Mouse (Mus musculus) c-Kit-positive CD71-positive TER-119-positive erythroid progenitor cells, embryonic 14.5 days (primary cell): ENCODE measurements around the gene Sdk2.

Experiments
- DNase-seq: peaks from one replicate; pipeline ENCODE4 v3.0.0-alpha.2; 2013; ENCODE audit warnings: low spot score

Sdk2 gene

GRCm38 (mm10) chr11:113990065-113990464 is 76.8 kb downstream of the Sdk2 start:
- no peak for DNase-seq

- no peak for DNase-seq
Observed at GRCm38 (mm10) chr11:113985826-113986416, 80.9 kb downstream of the Sdk2 start.

- DNase-seq, result no peak
Observed at GRCm38 (mm10) chr11:113981732-113982503, 84.9 kb downstream of the Sdk2 start.

GRCm38 (mm10) chr11:113981088-113981487 is 85.8 kb downstream of the Sdk2 start:
- no peak for DNase-seq

DNA sequence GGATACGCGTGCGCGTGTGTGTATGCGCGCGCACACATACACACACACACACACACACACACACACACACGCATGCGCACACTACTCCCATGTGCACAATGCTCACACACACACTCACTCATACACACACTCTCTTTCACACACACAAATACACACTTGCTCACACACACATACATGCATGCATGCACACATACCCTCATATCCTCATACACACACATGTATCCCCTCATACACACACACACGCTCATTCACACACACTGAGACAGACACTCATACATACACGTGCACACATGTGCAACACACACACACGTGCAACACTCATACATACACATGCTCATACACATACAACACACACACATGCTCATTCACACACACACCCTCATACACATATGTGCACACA is 88.5 kb downstream of the Sdk2 start:
- DNase-seq, result no peak

DNA sequence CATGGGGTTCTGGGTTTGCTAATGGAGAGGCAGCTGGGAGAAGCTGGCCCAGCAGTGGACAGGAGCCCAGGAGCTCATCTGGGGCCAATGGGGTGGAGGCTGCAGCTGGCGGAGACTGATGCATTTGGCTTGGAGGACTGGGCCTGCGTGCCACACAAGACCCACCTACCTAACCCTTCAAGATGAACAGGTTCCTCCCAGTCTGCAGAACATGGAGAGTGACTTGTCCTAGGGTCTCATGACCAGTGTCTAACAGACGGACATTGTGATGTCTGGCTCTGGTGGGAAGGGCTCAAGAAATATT is 91.2 kb downstream of the Sdk2 start:
- DNase-seq, result no peak

DNA sequence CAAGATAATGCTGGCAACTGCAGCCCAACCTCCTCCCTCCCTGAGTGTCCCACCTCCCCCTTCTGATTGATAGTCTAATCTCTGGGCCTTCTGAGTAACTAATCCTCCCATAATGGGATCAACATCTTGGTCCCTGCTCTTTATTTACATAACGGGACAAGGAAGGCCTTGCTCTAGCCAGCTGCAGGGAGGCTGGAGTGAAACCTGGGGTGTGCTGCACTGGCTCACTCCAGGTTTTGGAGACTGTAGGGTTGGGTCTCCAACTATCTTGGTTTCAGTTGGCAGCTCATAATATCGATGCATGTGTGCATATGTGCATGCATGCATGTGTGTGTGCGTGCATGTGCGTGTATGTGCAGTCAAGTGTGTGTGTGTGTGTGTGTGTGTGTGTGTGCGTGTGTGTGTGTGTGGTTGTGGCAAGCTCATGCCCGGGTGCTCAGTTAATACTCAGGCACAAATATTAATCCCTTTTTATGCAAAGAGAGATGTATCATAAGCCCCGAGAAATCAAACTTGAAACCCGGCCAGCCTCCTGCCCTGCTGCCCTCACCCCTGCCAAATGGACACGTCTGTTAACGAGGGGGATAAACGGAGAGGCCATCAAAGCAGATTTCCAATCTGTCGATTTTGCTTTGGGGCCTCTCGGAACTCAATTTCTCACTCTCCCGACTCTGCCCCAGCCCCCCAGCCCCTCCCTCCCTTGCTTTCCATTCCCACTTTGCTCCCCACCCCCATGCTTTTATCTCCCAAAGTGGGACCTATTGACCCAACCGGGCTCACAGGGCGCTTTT is 91.8 kb downstream of the Sdk2 start:
- no peak for DNase-seq

- DNase-seq, result no peak
Observed at GRCm38 (mm10) chr11:113972517-113972872, 94.4 kb downstream of the Sdk2 start.

GRCm38 (mm10) chr11:113971609-113972516 is 95.0 kb downstream of the Sdk2 start:
- no peak for DNase-seq

DNA sequence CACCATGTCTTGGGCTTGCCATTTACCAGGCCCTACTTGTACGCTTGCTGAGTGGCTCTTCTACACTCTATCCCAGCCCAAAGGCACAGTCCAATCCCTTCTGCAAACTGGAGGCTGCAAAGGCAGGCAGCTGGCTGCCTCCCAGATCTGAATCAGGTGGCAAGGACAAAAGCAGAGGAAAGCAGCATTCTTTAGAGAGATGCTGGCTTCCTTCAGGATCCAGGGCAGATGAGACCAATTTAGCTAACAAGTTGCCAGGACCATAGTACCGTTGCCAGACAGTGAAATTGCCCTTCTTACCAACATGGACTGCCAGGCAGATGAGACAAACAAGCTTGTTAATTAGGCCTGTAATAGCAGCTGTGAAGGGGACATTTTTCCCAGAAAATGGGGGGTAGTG is 96.8 kb downstream of the Sdk2 start:
- no peak for DNase-seq

- DNase-seq, result no peak
Observed at GRCm38 (mm10) chr11:113965214-113965613, 101.6 kb downstream of the Sdk2 start.

DNA sequence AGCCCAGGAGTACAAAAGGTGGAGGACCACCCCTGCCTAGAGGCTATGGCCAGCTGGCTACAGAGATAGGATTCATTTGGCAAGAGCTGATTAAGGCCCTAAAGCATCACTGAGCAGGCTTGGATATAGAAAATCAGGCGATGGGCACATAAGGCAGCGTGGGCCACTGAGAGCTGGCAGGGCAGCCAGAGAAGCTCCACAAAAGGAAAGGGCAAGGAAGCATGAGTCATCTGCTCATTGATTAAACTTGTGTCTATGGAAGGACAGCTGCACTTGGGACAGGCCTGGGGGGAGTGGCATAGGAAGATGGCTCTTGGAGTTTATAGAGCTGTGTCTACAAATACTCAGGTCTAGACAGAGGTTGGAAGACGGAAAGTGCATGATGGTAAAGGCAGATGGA is 104.1 kb downstream of the Sdk2 start:
- DNase-seq, result no peak

DNA sequence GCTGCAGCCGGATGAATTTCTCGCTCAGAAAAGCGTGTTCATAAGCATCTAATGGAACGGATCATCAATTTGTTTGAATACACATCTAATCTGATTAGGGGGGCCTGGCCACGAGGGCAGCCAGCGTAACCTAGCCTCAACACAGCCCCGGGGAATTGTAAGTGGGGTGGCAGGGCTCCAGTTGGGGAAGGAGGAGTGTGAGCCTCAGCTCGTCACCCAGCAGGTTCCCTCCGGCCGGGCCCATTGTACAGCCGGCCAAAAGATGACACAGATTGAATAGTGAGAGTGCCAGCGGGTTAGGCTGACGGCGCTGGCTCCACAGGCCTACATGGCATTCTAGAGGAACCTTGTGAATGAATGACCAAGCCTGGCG is 115.2 kb downstream of the Sdk2 start:
- DNase-seq, result no peak

GRCm38 (mm10) chr11:113950904-113951615 is 115.8 kb downstream of the Sdk2 start:
- no peak for DNase-seq

DNA sequence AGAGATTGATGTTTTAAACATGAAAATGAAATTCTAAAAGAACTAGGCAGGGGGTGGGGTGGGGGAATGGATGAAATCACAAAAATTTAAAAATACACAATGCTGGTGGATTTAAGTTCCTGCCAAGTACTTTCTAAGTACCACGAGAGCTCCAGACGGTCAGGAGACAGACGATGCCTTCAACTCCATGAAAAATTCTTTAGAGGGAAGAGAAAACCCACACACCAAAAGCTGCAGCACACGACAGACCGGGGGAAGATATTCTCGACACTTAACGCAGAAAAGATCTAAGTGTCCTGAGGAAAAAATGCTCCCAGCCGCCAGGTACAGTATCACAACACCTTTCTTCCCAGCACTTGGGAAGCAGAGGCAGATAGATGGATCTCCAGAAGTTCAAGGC is 118.2 kb downstream of the Sdk2 start:
- no peak for DNase-seq

- no peak for DNase-seq
Observed at GRCm38 (mm10) chr11:113942101-113942735, 124.6 kb downstream of the Sdk2 start.

DNA sequence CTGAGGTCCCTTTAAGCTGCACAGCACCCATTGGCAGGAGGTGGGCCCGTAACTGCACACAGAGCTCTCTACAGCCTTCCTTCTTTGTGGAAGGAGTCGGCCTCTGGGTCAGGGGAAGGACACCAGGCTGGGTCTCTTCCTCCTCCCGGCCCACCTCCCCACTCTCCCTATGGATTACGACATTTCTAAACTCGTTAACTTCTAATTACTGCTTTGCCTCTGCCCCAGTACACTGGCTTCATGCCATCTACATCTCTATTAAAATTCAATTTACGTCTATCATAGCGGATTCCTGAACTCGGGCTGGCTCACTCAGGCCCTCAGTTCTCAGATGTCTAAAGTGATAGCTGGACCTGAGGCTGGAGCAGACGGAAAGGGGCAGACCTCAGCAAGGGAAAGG is 133.2 kb downstream of the Sdk2 start:
- DNase-seq, result no peak

- no peak for DNase-seq
Observed at GRCm38 (mm10) chr11:113932909-113933308, 133.9 kb downstream of the Sdk2 start.

GRCm38 (mm10) chr11:113931701-113932100 is 135.1 kb downstream of the Sdk2 start:
- no peak for DNase-seq

DNA sequence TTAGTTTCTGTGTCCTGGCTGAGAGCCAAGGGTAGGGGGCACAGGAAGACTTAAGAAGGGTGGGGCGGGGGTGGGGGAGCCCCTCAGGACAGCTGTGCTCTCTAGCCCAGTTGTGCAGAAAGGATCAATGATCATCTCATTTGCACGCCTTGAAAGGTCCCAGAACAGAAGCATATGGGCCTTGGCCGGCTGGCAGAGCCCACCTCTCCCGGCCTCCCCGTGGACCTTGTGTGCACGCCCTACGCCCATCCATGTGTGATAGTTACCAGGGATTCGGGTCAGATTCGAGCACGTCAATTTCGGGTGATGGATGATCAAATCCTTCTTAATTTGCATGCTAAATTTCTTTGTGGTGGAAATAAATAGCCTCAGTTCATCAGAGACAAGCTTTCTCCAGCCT is 136.7 kb downstream of the Sdk2 start:
- DNase-seq, result no peak

- DNase-seq, result no peak
Observed at GRCm38 (mm10) chr11:113928831-113929230, 138.0 kb downstream of the Sdk2 start.
